Mouse (Mus musculus) lung, adult 18-20 months (tissue): ENCODE measurements at regions not wholly inside any gene's neighbourhood (a gene's known extent, or its start where the extent isn't known, plus 50 kb on each side); places are given as distances from the start of the nearest gene placed in this dataset.
A peak's percentile ranks its signal among the peaks of the same experiment; 100 is the strongest.

Experiments used
- DNase-seq, 2 experiments: peaks; one replicate each; pipeline ENCODE4 v3.0.0; 2022; ENCODE audit warnings: mixed read lengths in 2 of 2

- no peak for DNase-seq
These were observed 58.5 kb upstream of the Top1 start for GRCm38 (mm10) chr2:160587015-160587835.

DNA sequence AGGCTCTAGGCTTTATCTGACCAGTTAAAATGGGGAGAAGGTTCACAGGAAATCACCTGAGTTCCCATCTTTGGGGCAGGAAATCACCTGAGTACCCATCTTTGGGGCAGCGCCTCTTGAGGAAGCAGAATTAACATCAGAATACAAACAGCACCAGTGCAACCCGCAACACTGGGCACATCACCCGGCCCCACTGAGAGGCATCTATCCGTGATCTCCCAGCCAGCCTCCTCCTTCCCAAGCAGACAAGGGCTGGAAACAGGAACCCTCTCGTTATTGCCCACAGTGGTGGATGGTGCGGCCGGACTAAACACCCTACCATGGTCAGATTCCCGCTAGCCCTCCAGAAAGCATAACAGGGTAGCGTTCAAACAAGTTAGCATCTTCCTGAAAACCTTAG, 57.3 kb upstream of the Top1 start:
- DNase-seq = no peak

DNA sequence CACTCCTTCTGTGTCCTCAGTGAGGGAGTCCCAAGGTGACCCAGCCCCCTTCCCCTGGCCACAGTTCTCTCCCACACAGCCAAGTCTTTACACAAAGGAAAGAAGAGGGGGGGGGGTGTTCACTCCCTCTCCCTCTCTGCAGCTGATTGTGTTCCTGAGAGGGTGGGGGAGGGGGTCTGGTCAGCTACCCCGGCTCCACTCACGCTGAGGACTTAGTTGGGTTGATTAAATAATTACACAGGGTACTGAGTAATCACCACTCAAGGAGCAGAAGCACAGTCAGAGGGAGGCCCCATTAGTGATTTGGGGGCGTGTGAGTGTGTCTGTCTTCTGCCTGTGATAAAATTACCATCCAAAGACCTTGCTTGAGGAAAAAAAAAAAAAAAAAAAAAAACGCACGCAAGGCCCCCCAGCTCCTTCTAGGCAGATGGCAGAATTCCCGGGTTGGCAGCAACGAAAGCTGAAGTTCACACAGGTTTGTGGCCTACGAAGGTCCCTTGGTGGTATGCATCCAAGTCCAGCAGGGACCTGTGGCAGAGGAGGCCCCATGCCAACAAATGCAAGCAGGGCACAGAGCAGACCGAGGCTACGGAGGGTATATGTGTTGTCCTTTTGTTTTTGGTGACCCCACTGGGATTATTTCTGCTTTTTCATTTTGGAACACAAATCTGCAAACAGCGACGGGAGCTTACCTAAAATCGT, 55.3 kb upstream of the Top1 start:
- DNase-seq = no peak

DNA sequence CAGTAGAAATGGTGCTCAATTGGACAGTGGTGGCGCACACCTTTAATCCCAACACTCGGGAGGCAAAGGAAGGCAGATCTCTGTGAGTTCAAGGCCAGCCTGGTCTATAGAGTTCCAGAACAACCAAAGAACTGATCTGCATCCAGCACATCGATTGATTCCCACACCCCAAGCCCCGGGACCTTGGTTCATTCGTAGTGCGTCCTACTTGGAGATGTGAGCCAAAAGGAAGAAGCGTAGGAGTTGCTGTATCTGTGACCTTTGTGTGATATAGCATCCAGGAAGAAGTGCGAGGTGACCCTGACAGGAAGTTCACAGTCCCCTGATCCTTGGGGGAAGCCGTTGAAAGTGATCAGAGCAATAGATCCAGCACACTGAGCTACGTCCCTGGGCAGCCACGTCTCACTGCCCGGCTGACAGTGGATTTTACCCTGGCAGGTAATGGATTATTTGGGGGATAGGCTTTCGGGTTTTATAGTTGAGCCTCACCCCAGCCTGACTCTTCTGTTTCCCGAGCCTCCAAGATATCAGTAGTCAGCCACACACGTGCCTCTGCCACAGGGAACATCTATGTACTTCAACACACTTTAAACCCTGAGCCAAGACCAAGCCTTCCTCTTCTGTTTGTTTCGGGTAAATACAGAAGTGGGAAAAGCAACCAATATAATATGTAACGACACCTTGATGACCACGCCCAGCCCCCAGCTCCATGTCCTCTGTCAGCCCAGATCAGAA, 54.1 kb upstream of the Top1 start:
- DNase-seq = no peak

- DNase-seq = peak; percentile 57 to 67
These were observed 52.7 kb upstream of the Top1 start for GRCm38 (mm10) chr2:160593035-160593434.
